Mouse (Mus musculus) macrophage (primary cell): Measurements from ENCODE around the gene Hnf1a. TPM values are rescaled to one million over a fixed set of nuclear protein-coding genes. Genes with fewer than 3 reads are reported as not detected.

Experiments
- H3K27ac ChIP-seq: fragments of 350-480 bp; formaldehyde crosslinking; 2 replicates; pipeline ENCODE4 v1.9.0; 2021
- H3K36me3 ChIP-seq: fragments of 350-480 bp; formaldehyde crosslinking; 2 replicates; pipeline ENCODE4 v1.9.0; 2021; ENCODE audit errors: inconsistent target
- H3K4me3 ChIP-seq: fragments of 350-480 bp; formaldehyde crosslinking; 2 replicates; pipeline ENCODE4 v1.9.0; 2021; ENCODE audit errors: inconsistent target
- H3K79me2 ChIP-seq: fragments of 350-480 bp; formaldehyde crosslinking; 2 replicates; pipeline ENCODE4 v1.9.0; 2021; ENCODE audit errors: inconsistent target
- WGBS: methylation state at CpG from one replicate; pipeline ENCODE4 v1.1.7; 2026; ENCODE audit warnings: inconsistent platforms; ENCODE audit not compliant: missing documents; 5-methylcytosine and 5-hydroxymethylcytosine counted together
- polyA plus RNA-seq: library from polyadenylated mRNA; stranded (reverse); fragments of 250-400 nt; gene quantifications from 3 replicates; pipeline ENCODE4 v1.2.4, GENCODE M21; 2018; ENCODE audit warnings: inconsistent platforms

The Hnf1a gene
- polyA plus RNA-seq, 1 experiment from 2014 or later = not detected

- Histone ChIP-seq H3K27ac (no peak overlapping the region), H3K4me3 (no peak overlapping the region), H3K79me2 (no peaks in the 10 kb centered on the region), H3K36me3 (no peaks in the 10 kb centered on the region)
- WGBS = 36% methylated on average over 4 of the region's 4 CpGs
These were observed 1.8 kb downstream of the Hnf1a start for GRCm38 (mm10) chr5:114969064-114969463.

DNA sequence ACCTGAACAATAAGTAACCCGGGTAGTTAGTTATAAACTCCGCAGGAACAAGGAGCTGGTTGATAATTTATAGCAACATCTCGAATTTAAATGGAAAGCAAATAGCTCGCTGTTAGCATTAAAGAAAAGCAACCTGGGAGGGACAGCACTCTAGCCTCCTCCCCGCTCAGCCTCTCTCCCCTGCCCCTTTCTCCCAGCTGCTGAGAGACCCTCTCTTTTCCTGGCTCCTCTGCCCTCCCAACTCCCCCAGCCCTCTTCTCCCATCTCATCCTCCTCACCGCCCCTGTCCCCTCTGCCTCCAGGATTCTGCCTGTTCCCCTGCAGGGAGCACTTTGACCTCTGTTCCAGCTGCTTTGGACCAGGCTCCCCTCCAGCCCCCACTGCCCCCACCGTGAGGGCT lies 2.2 kb downstream of the Hnf1a start:
- Histone ChIP-seq H3K36me3 (no peaks in the 10 kb centered on the region), H3K27ac (no peak overlapping the region), H3K79me2 (no peaks in the 10 kb centered on the region), H3K4me3 (no peak overlapping the region)
- WGBS = 58% methylated on average over 7 of the region's 7 CpGs

DNA sequence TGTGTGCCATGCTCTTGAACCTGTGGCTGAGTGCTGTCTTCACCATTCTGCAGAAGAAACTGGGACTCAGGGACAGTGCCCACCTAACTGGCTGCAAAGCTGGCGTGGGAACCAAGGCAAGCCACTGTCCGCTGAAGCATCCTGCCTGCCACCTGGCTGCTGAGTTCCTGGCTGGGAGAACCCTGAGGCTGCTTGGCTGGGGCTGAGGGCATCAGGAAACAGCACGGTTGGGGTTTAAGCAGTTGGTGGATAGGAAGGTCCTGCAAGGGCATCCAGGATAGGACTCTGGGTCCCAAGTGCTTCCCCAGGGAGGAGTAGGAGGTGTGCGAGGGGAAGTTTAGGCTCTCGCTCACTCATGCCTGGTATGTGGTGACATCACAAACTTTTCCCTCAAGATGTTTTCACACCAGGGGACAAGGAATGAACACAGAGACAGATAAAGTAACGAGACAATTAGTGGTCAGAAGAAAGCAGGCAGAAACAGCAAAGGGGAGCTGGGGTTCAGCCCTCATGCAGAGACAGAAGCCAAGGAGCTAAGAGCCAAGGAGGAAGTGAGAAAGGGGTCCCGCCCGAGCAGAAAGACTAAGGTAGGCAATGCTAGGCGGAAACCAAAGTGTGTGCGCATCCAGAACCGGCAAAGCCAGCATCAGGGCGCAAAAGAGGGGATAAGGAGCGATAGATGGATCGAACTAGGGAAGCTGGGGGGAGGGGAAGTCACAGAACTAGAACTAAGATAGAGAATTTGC lies 3.2 kb downstream of the Hnf1a start:
- H3K4me3 ChIP-seq = no peak overlapping the region
- H3K79me2 ChIP-seq = no peaks in the 10 kb centered on the region
- WGBS = 39% methylated on average over 14 of the region's 14 CpGs
- no peaks in the 10 kb centered on the region for H3K36me3 ChIP-seq
- H3K27ac ChIP-seq = no peak overlapping the region

GRCm38 (mm10) chr5:114964967-114965898 lies 5.7 kb downstream of the Hnf1a start:
- no peaks in the 10 kb centered on the region for H3K79me2 ChIP-seq
- H3K4me3 ChIP-seq = no peak overlapping the region
- 48% methylated on average over 17 of the region's 17 CpGs for WGBS
- H3K27ac ChIP-seq = no peak overlapping the region
- H3K36me3 ChIP-seq = no peaks in the 10 kb centered on the region

DNA sequence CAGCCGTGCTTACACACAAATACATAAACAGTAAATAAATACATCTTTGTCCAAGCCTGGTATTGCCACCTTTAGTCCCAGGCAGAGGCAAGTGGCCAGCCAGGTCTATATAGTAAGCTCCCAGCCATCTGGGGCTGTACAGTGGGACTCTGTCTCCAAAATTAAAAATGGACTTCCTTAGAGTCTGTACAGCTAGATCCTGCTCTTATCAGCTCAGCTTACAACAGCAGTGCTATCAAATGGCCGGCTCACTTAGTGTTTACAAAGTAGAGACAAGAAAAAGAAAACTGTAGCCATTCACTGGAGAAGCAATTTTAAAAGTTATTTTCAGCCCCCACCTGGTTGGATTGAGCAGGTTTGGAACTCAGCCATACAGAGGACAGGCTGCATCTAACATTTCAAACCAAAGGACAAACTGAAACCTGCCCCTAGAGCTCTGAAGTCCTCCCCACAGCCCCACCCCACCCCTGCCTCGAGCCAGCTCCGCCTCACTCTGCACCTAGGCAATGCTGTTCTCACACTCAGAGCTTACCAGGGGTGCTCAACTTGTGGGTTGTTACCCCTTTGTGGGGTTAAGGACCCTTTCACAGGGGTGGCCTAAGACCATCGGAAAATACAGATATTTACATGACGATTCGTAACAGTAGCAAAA lies 6.5 kb downstream of the Hnf1a start:
- WGBS = 70% methylated on average over 7 of the region's 7 CpGs
- Histone ChIP-seq H3K36me3 (no peaks in the 10 kb centered on the region), H3K79me2 (no peaks in the 10 kb centered on the region), H3K27ac (no peak overlapping the region), H3K4me3 (no peak overlapping the region)

DNA sequence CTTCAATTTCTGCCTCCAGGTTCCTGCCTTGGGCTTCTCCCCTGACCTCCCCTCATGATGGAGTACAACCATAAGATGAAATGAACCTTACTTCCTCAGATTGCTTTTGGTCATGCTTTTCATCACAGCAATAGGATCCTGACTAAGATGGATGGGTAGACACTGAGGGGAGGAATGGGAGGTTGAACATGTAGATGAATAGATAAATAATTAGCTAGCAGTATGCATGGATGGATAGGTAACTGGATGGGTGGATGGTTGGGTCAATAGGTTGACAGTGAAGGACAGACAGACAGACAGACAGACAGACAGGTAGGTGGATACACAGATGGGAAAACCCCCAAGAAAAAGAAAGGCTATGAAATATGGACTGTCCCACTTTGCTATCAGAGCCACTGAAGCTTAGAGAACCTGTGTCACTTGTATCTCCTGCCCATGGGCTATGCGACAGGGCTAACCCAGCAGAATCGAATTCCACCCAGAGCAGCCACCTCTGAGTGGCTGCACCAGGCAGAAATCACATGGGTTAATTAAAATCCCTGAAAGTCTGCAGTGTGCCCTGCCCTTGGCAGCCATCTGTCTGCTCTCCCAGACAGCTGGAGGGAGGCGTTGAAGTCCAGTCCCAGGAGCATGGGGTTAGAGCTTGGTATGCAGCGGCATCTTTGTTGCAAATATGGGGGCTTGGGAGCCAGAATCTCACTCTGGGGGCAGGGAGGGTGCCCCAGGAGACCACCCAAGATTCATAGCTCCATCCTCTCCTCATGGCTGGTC lies 9.1 kb downstream of the Hnf1a start:
- H3K79me2 ChIP-seq = no peaks in the 10 kb centered on the region
- H3K4me3 ChIP-seq = no peak overlapping the region
- 83% methylated on average over 4 of the region's 4 CpGs for WGBS
- H3K36me3 ChIP-seq = no peaks in the 10 kb centered on the region
- no peak overlapping the region for H3K27ac ChIP-seq

- 87% methylated on average over 5 of the region's 5 CpGs for WGBS
- Histone ChIP-seq H3K79me2 (no peaks in the 10 kb centered on the region), H3K4me3 (no peak overlapping the region), H3K27ac (no peak overlapping the region), H3K36me3 (no peaks in the 10 kb centered on the region)
These were observed 12.8 kb downstream of the Hnf1a start for GRCm38 (mm10) chr5:114958069-114958468.

DNA sequence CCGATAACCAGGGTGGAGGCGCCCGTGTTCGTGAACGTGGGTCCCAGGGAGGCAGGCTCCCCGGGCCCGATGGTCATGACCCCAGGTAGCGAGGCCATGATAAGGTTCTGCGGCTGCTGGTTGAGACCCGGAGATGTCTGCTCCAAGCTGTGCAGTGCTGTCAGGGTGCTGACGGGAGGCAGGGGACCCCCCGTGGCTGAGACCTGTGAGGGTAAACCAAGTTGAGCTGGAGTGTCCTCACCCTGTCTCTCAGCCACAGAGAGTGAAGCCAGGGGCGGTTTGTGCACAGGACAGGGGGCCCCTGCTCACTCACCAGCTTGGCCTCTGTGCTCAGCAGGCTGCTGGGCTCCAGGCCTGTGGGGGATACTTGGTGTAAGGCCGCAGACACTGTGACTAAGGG lies 17.6 kb downstream of the Hnf1a start:
- 91% methylated on average over 14 of the region's 14 CpGs for whole genome bisulfite sequencing
- H3K79me2 ChIP-seq = no peaks in the 10 kb centered on the region

GRCm38 (mm10) chr5:114951279-114951880 lies 19.5 kb downstream of the Hnf1a start:
- Histone ChIP-seq H3K79me2 (no peaks in the 10 kb centered on the region), H3K27ac (no peak overlapping the region), H3K4me3 (no peak overlapping the region), H3K36me3 (peaks cover 25% of the 10 kb centered on the region)
- WGBS = 86% methylated on average over 21 of the region's 21 CpGs

More for the DNA sequence above, 17.6 kb downstream of the Hnf1a start:
- no peak overlapping the region for H3K4me3 ChIP-seq
- H3K27ac ChIP-seq = no peak overlapping the region
- H3K36me3 ChIP-seq = peaks cover 8% of the 10 kb centered on the region

DNA sequence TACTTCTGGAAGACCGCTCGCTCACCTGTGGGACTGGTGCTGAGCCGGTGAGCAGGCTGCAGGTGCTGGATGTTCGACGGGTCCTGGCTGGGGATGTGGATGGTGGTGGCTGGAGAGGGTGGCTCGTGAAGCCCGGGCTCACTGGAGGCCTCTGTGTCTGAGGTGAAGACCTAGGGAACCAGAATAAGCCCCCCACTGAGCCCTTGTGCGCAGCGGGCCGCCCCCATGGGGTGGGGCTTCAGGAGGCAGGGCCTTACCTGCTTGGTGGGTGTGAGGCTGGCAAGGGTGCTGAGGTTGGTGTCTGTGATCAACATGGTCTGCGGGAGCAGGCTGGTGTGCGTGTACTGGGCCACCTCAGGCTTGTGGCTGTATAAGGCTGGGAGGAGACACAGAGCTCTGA lies 20.2 kb downstream of the Hnf1a start:
- WGBS = 80% methylated on average over 11 of the region's 12 CpGs
- H3K36me3 ChIP-seq = peaks cover 29% of the 10 kb centered on the region
- H3K79me2 ChIP-seq = no peaks in the 10 kb centered on the region

GRCm38 (mm10) chr5:114949812-114950211 lies 21.1 kb downstream of the Hnf1a start:
- WGBS = 94% methylated on average over 9 of the region's 9 CpGs

More for the DNA sequence above, 20.2 kb downstream of the Hnf1a start:
- H3K4me3 ChIP-seq = no peak overlapping the region
- H3K27ac ChIP-seq = no peak overlapping the region

GRCm38 (mm10) chr5:114949316-114949715 lies 21.6 kb downstream of the Hnf1a start:
- H3K4me3 ChIP-seq = no peak overlapping the region
- no peaks in the 10 kb centered on the region for H3K79me2 ChIP-seq
- H3K36me3 ChIP-seq = peaks cover 29% of the 10 kb centered on the region
- no peak overlapping the region for H3K27ac ChIP-seq
- 66% methylated on average over 5 of the region's 5 CpGs for WGBS

More at GRCm38 (mm10) chr5:114949812-114950211, 21.1 kb downstream of the Hnf1a start:
- no peaks in the 10 kb centered on the region for H3K79me2 ChIP-seq
- peaks cover 29% of the 10 kb centered on the region for H3K36me3 ChIP-seq
- H3K27ac ChIP-seq = no peak overlapping the region
- H3K4me3 ChIP-seq = no peak overlapping the region

DNA sequence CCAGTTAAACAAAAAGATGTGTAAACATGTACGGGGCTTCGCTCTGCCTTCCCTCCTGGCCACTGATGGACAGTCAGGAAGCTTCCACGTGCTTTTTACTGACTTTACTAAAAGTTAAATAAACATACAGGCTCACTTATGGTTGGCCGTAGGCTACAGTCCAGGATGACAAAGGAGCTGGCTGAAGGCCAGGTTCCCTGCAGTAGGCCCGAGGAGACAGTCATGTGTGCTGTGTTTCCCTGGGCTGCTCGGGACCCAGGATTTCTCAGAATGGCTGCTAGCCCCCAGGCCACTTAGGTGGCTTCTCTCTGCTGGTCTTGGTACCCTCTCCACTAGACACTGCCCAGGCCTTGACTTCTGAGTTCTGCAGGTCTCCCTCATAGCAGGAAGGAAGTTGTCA lies 22.0 kb downstream of the Hnf1a start:
- H3K4me3 ChIP-seq = no peak overlapping the region
- 78% methylated on average over 6 of the region's 6 CpGs for WGBS
- no peak overlapping the region for H3K27ac ChIP-seq
- H3K36me3 ChIP-seq = peaks cover 29% of the 10 kb centered on the region
- peaks cover 2% of the 10 kb centered on the region; the same call in 1 of the 2 replicates for H3K79me2 ChIP-seq

DNA sequence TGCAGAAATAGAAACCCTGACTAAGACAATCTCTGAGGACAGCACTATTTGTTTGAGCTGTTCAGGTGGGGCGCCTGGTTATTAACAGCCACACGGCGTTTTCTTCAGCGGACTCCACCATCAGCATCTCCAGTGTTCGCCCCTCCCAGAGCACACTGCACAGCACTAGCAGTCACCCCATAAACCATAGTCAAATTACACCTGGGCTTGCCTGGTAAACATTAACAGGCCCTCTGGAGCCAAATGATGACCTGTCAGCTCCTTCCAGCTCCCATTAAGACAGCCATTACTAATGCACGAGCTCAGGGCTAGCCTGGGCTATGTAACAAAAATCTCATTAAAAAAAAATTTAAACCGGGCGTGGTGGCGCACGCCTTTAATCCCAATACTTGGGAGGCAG lies 25.8 kb downstream of the Hnf1a start:
- 82% methylated on average over 10 of the region's 10 CpGs for WGBS
- Histone ChIP-seq H3K36me3 (peaks cover 29% of the 10 kb centered on the region), H3K27ac (no peak overlapping the region), H3K4me3 (no peak overlapping the region), H3K79me2 (peaks cover 19% of the 10 kb centered on the region)
